Mouse (Mus musculus) ES-Bruce4 (cell line): ENCODE measurements at regions not wholly inside any gene's neighbourhood (a gene's known extent, or its start where the extent isn't known, plus 50 kb on each side); places are given as distances from the start of the nearest gene placed in this dataset.

Experiments
- H3K27ac ChIP-seq: 2 replicates; pipeline ENCODE4 v1.5.1; 2012; ENCODE audit warnings: low read length, inconsistent platforms; ENCODE audit not compliant: insufficient read depth
- H3K27me3 ChIP-seq: 2 replicates; pipeline ENCODE4 v1.6.1; 2012; ENCODE audit warnings: mild to moderate bottlenecking, low read length, inconsistent platforms; ENCODE audit not compliant: control insufficient read depth, poor library complexity, insufficient read depth, severe bottlenecking
- H3K36me3 ChIP-seq: 2 replicates; pipeline ENCODE4 v1.6.1; 2012; ENCODE audit warnings: inconsistent platforms, mild to moderate bottlenecking, low read length, moderate library complexity; ENCODE audit not compliant: control insufficient read depth, poor library complexity, insufficient read depth, severe bottlenecking
- H3K4me1 ChIP-seq: one replicate; pipeline ENCODE4 v1.8.1; 2011; ENCODE audit warnings: low read length; ENCODE audit not compliant: control insufficient read depth, insufficient read depth
- H3K4me3 ChIP-seq: 2 replicates; pipeline ENCODE4 v1.5.1; 2011; ENCODE audit warnings: low read depth, mild to moderate bottlenecking, low read length
- H3K9ac ChIP-seq: 2 replicates; pipeline ENCODE4 v1.6.1; 2012; ENCODE audit warnings: low read depth, mild to moderate bottlenecking, inconsistent platforms; ENCODE audit not compliant: poor library complexity, severe bottlenecking
- H3K9me3 ChIP-seq: replicated peaks from 2 replicates; pipeline ENCODE4 v1.6.1; 2012; ENCODE audit warnings: mild to moderate bottlenecking, low read length, inconsistent platforms; ENCODE audit not compliant: control insufficient read depth, poor library complexity, insufficient read depth, severe bottlenecking
- CTCF ChIP-seq: IDR thresholded peaks from one replicate; pipeline ENCODE4 v1.8.1; 2011; ENCODE audit warnings: low read depth, low read length
- EP300 ChIP-seq: IDR thresholded peaks from 2 replicates; pipeline ENCODE4 v1.6.1; 2011; ENCODE audit warnings: low read depth, low read length; ENCODE audit not compliant: insufficient read depth
- POLR2A ChIP-seq: IDR thresholded peaks from one replicate; pipeline ENCODE4 v1.8.1; 2011; ENCODE audit warnings: low read length; ENCODE audit not compliant: insufficient read depth

- Histone ChIP-seq H3K4me1 (no peaks in the 10 kb centered on the region), H3K9ac (no peak overlapping the region), H3K9me3 (no peaks in the 10 kb centered on the region), H3K4me3 (no peak overlapping the region), H3K36me3 (no peaks in the 10 kb centered on the region), H3K27ac (no peak overlapping the region), H3K27me3 (no peaks in the 10 kb centered on the region)
- TF ChIP-seq POLR2A, result no peak
- no peak for TF ChIP-seq CTCF
- TF ChIP-seq EP300, result no peak
These were observed 69.6 kb upstream of the Ifngr1 start for GRCm38 (mm10) chr10:19522198-19522597.

DNA sequence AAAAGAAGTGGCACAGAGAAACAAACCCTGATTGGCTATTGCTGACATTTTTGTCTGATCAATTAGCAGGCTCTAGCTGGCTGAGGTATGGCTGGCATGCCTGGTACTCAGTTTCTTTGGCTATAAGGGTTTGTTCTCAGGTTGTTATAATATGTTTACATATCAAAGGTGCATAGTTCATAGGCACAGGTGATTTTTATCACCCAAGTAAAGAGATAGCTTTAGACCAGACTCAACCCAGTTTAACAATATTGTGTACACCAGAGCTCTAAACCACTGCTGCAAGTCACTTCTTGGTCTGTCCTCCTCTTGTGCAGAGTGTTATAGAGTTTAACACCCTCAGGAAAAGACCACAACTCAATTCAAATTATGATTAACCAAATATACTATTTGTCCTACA, 65.8 kb upstream of the Ifngr1 start:
- no peaks in the 10 kb centered on the region for H3K9me3 ChIP-seq
- H3K9ac ChIP-seq, result no peak overlapping the region
- H3K4me3 ChIP-seq, result no peak overlapping the region
- no peak overlapping the region for H3K27ac ChIP-seq
- H3K4me1 ChIP-seq, result no peaks in the 10 kb centered on the region
- H3K27me3 ChIP-seq, result no peaks in the 10 kb centered on the region
- no peak for TF ChIP-seq POLR2A
- no peak for TF ChIP-seq EP300
- TF ChIP-seq CTCF, result no peak
- H3K36me3 ChIP-seq, result no peaks in the 10 kb centered on the region

DNA sequence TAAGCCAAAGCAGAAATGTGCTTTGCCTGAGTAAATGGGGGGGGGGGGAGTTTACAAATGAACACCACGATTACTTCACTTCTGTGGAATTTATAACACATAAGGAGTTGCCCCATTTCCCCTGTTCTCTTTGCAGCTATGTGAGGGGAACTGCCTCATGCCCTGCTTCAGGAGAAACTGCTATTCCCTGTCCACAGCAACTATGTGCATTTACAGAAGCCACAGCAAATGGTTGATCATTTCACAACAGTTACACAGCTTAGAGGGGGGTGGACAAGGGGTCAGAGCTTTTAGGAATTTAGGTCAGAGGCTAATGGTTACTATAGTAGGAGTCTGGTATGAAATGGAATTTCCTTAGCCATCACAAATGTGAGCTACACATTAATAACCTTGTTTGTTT, 65.4 kb upstream of the Ifngr1 start:
- Histone ChIP-seq H3K4me1 (no peaks in the 10 kb centered on the region), H3K27ac (no peak overlapping the region), H3K27me3 (no peaks in the 10 kb centered on the region), H3K9ac (no peak overlapping the region), H3K9me3 (no peaks in the 10 kb centered on the region), H3K4me3 (no peak overlapping the region), H3K36me3 (no peaks in the 10 kb centered on the region)
- no peak for TF ChIP-seq CTCF
- TF ChIP-seq POLR2A, result no peak
- no peak for TF ChIP-seq EP300

DNA sequence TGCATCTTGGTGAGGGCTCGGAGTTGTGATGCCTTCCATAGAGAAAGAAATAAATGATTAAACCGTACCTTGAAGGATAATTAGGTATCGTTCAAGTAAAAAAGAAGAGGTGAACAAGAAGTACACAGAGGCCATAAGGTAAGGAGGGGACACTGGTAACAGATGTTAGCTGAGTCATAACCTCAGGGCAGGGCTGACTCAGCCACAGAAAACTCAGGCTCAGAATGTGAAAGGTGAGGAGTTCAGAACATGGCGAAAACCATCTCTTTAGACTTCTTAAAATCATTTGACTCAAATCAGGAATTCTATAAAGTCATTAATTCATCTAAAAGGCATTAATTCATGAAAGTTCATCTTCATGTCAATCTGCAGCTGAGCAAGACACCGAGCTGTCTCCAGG, 62.1 kb upstream of the Ifngr1 start:
- Histone ChIP-seq H3K4me1 (no peaks in the 10 kb centered on the region), H3K36me3 (no peaks in the 10 kb centered on the region), H3K9ac (no peak overlapping the region), H3K9me3 (no peaks in the 10 kb centered on the region), H3K4me3 (no peak overlapping the region), H3K27ac (no peak overlapping the region), H3K27me3 (no peaks in the 10 kb centered on the region)
- TF ChIP-seq POLR2A, result no peak
- no peak for TF ChIP-seq CTCF
- TF ChIP-seq EP300, result no peak

DNA sequence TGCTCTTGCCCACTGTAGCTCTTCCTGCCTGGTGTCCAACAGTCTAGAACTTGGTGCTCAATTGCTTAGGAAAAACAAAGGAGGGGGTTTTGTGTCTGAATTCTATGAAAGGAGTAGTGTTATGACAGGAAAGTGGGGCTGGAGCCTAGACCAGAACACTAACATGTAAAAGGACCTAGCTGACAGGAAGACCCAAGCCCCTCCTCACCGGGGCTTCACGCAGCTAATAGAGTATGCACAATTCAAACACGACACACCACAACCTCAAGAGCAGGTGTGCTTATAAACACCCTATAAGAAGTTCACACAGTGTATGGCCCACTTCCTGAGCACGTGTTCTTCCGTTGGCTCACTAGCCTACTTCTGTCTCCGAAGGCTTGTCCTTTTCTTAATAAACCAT, 61.7 kb upstream of the Ifngr1 start:
- Histone ChIP-seq H3K27me3 (no peaks in the 10 kb centered on the region), H3K36me3 (no peaks in the 10 kb centered on the region), H3K4me3 (no peak overlapping the region), H3K27ac (no peak overlapping the region), H3K9me3 (no peaks in the 10 kb centered on the region), H3K9ac (no peak overlapping the region), H3K4me1 (no peaks in the 10 kb centered on the region)
- no peak for TF ChIP-seq CTCF

DNA sequence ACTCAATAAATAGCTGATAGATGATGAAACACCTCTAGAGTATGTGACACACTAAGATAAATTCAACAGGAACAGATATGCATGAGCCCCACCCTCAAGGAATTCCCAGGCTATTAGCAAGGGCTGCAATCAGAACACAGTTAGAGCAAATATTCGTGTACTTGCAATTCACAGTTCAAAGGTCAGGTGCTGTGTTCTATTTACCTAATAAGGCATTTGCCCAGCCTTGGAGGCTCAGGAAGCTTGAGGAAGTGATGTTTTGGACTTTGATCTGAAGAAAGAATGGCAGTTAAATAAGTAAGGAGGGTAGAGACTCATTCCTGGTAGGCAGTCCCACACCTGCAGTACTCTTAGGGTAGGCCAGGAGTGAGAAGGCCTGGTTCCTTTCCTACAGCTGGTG, 60.3 kb upstream of the Ifngr1 start:
- Histone ChIP-seq H3K9ac (no peak overlapping the region), H3K9me3 (no peaks in the 10 kb centered on the region), H3K27ac (no peak overlapping the region), H3K4me3 (no peak overlapping the region), H3K36me3 (no peaks in the 10 kb centered on the region), H3K4me1 (no peaks in the 10 kb centered on the region), H3K27me3 (no peaks in the 10 kb centered on the region)
- TF ChIP-seq EP300 (no peak), POLR2A (no peak), CTCF (no peak)
